Mouse (Mus musculus): ENCODE measurements around the gene Ndufaf3. TPM values are rescaled to one million over a fixed set of nuclear protein-coding genes. Genes with fewer than 3 reads are reported as not detected.

The Ndufaf3 gene
- polyA plus RNA-seq, 1 experiment from 2014 or later = 50.6 TPM

DNA sequence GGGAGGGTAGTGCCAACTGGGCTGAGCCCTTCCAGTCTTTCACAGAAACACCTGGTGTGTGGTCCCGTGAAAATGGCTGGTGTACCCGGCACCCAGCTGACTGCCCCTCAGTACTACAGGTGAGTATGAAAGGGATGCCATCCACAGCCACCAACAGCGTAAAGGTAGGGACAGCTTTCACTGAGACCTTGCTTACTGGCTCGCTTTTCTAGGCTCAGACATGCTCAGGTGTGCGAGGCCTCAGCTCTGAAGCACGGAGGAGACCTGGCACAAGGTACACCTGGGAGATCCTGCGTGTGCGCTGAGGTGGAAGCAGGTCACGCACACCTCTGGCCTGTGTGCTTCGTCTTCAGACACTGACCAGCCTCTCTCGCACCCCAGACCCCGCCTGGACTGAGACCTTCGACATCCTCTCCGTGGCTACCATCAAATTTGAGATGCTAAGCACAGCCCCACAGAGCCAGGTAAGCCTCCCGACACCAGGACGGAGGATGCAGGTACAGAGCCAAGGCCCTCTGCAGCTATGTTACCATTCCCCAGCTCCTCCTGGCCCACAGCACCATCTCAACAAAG, 4.3 kb upstream of the Ndufaf3 start:
- H3K4me2 ChIP-seq = no peak overlapping the region
- ATAC-seq (ENCODE audit: insufficient number of reproducible peaks, insufficient read depth, low FRiP score, low TSS enrichment, low read depth) = no peak
- H3K4me3 ChIP-seq (replicated peaks) = no peak overlapping the region
- H3K9ac ChIP-seq (replicated peaks) = no peak overlapping the region
- H3K9me3 ChIP-seq = no peaks in the 10 kb centered on the region
- peaks cover 59% of the 10 kb centered on the region for H3K36me3 ChIP-seq
- peaks cover 58% of the 10 kb centered on the region for H3K4me1 ChIP-seq (replicated peaks)
- no peak overlapping the region for H3K27ac ChIP-seq
- no peaks in the 10 kb centered on the region for H3K27me3 ChIP-seq
- 92% methylated on average over 16 of the region's 16 CpGs for WGBS

DNA sequence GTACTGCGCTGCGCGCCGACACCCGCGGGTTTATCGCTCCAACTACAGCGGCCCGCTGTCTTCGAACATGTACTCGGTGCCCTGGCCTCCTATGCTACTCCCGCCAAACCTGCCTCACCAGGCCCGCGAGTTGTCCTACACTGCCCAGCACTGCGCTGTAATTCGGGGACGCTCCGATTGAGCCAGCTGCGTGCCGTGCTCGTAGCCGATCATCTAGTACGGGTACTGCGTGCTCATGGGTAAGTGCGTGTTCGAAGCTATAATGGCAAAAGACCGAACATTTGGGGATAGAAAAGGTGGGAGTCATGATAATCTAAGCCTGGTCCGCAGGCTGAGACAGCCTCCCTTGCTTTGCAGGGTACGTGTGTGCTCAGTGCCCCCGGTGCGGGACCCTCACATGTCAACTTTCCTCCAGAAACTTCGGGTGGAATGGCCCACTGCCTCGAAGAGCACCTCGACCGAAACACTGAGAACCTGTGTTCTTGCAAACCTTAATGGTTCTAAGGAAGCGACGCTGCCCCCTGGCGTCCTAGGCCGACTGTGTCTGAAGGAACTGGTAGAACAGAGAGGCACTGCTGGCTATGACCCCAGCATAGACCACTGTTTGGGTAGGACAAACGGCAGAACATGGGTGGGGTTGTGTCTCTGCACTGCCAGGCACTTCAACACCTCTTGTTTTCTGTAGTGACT, 3.1 kb upstream of the Ndufaf3 start:
- H3K9me3 ChIP-seq = no peaks in the 10 kb centered on the region
- H3K27me3 ChIP-seq = no peaks in the 10 kb centered on the region
- ATAC-seq (ENCODE audit: insufficient number of reproducible peaks, insufficient read depth, low FRiP score, low TSS enrichment, low read depth) = 0 out of 2 replicates have a peak, but pooled peaks have one; percentile 1
- WGBS = 2% methylated on average over 40 of the region's 40 CpGs
- H3K4me1 ChIP-seq (replicated peaks) = peaks cover 55% of the 10 kb centered on the region
- H3K36me3 ChIP-seq = peaks cover 55% of the 10 kb centered on the region
- H3K4me3 ChIP-seq (replicated peaks) = peak overlapping the region; percentile 64
- H3K4me2 ChIP-seq = peak overlapping the region; percentile 98
- H3K9ac ChIP-seq (replicated peaks) = peak overlapping the region; percentile 57
- peak overlapping the region; percentile 80 for H3K27ac ChIP-seq

- H3K4me1 ChIP-seq (replicated peaks) = peaks cover 47% of the 10 kb centered on the region
These were observed 2.4 kb upstream of the Ndufaf3 start, which contains the start of gene Dalrd3 for GRCm38 (mm10) chr9:108569381-108570206. Gene Dalrd3, plus strand, starts transcription at chr9:108569886.

GRCm38 (mm10) chr9:108568511-108568921, 1.3 kb upstream of the Ndufaf3 start:
- Histone ChIP-seq H3K9ac (replicated peaks) (no peak overlapping the region), H3K27ac (no peak overlapping the region), H3K36me3 (peaks cover 55% of the 10 kb centered on the region), H3K27me3 (no peaks in the 10 kb centered on the region), H3K9me3 (no peaks in the 10 kb centered on the region), H3K4me2 (peak overlapping the region; percentile 97), H3K4me3 (replicated peaks) (peak overlapping the region; percentile 64), H3K4me1 (replicated peaks) (peaks cover 38% of the 10 kb centered on the region)
- no peak for ATAC-seq (ENCODE audit: insufficient number of reproducible peaks, insufficient read depth, low FRiP score, low TSS enrichment, low read depth)
- WGBS = 77% methylated on average over 17 of the region's 17 CpGs

More at GRCm38 (mm10) chr9:108569381-108570206, 2.4 kb upstream of the Ndufaf3 start, which contains the start of gene Dalrd3:
- H3K9me3 ChIP-seq = no peaks in the 10 kb centered on the region
- WGBS = 7% methylated on average over 42 of the region's 42 CpGs
- H3K27me3 ChIP-seq = no peaks in the 10 kb centered on the region
- H3K4me3 ChIP-seq (replicated peaks) = peak within 1 kb of the TSS; percentile 64
- peak within 1 kb of the TSS; percentile 98 for H3K4me2 ChIP-seq
- peak within 1 kb of the TSS; percentile 80 for H3K27ac ChIP-seq
- peaks cover 55% of the 10 kb centered on the region for H3K36me3 ChIP-seq
- peak within 1 kb of the TSS; percentile 57 for H3K9ac ChIP-seq (replicated peaks)
- ATAC-seq (ENCODE audit: insufficient number of reproducible peaks, insufficient read depth, low FRiP score, low TSS enrichment, low read depth) = peak; percentile 60

DNA sequence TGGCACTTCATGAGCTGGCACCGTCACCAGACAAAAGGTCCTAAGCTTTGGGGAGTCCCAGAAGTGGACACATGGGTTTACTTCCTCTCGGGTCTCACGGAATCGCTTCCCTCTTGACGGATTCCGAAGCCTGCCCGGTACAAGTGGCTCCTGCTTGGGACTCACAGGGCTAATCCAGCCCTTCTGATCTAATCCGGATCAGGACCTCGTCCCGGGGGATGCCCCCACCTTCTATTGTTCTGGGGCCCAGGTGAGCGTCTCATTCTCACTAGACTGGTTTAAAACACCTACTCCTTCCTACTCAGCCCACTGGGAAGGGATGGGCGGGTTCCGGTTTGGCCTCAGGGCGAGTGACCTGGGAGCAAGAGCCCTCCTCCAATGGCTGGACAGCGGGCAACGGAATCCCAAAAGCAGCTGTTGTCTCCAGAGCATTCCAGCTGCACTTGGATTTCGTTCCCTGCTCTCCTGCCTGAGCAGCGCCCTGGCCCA, 741 bp upstream of the Ndufaf3 start:
- WGBS = 11% methylated on average over 18 of the region's 18 CpGs
- Histone ChIP-seq H3K9me3 (no peaks in the 10 kb centered on the region), H3K4me2 (peak overlapping the region; percentile 97), H3K27ac (peak overlapping the region; percentile 91), H3K27me3 (no peaks in the 10 kb centered on the region), H3K9ac (replicated peaks) (peak overlapping the region; percentile 78), H3K4me1 (replicated peaks) (peaks cover 36% of the 10 kb centered on the region), H3K36me3 (peaks cover 55% of the 10 kb centered on the region), H3K4me3 (replicated peaks) (peak overlapping the region; percentile 64)
- no peak for ATAC-seq (ENCODE audit: insufficient number of reproducible peaks, insufficient read depth, low FRiP score, low TSS enrichment, low read depth)

- peaks cover 44% of the 10 kb centered on the region for H3K4me1 ChIP-seq (replicated peaks)
- no peak for ATAC-seq (ENCODE audit: insufficient number of reproducible peaks, insufficient read depth, low FRiP score, low TSS enrichment, low read depth)
These were observed 1.1 kb downstream of the Ndufaf3 start for GRCm38 (mm10) chr9:108565881-108566814.

GRCm38 (mm10) chr9:108564131-108564530, 3.1 kb downstream of the Ndufaf3 start:
- Histone ChIP-seq H3K4me3 (replicated peaks) (no peak overlapping the region), H3K4me2 (no peak overlapping the region), H3K27me3 (no peaks in the 10 kb centered on the region), H3K9ac (replicated peaks) (no peak overlapping the region), H3K36me3 (peaks cover 54% of the 10 kb centered on the region), H3K27ac (no peak overlapping the region), H3K4me1 (replicated peaks) (peaks cover 33% of the 10 kb centered on the region), H3K9me3 (no peaks in the 10 kb centered on the region)
- no peak for ATAC-seq (ENCODE audit: insufficient number of reproducible peaks, insufficient read depth, low FRiP score, low TSS enrichment, low read depth)
- 84% methylated on average over 7 of the region's 7 CpGs for WGBS

More at GRCm38 (mm10) chr9:108565881-108566814, 1.1 kb downstream of the Ndufaf3 start:
- Histone ChIP-seq H3K27ac (peak overlapping the region; percentile 91), H3K4me3 (replicated peaks) (peak overlapping the region; percentile 64), H3K9ac (replicated peaks) (peak overlapping the region; percentile 78), H3K4me2 (peak overlapping the region; percentile 97), H3K9me3 (no peaks in the 10 kb centered on the region), H3K27me3 (no peaks in the 10 kb centered on the region), H3K36me3 (peaks cover 55% of the 10 kb centered on the region)
- 12% methylated on average over 35 of the region's 35 CpGs for WGBS

DNA sequence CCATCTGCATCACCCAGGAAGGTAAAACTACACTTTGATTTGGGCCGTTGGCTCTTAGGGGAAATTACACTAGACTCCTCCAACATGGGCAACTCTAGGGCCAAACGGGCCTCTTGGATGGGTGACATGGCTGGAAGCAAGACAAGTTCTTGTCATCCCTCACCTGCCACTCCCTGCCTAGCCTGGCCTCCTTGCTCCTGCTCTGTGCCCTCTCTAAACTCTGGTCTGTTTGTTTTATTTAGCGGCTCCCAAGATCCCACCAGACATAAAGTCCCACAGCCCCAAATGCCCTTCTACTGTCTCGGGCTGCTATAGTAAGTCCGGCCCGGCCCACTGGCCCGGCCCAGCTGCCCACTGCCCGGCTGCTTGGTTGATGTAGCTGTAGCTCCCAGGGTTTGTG, 3.6 kb downstream of the Ndufaf3 start:
- no peak for ATAC-seq (ENCODE audit: insufficient number of reproducible peaks, insufficient read depth, low FRiP score, low TSS enrichment, low read depth)
- H3K4me2 ChIP-seq = no peak overlapping the region
- H3K36me3 ChIP-seq = peaks cover 58% of the 10 kb centered on the region
- H3K27me3 ChIP-seq = no peaks in the 10 kb centered on the region
- no peaks in the 10 kb centered on the region for H3K9me3 ChIP-seq
- no peak overlapping the region for H3K9ac ChIP-seq (replicated peaks)
- H3K4me3 ChIP-seq (replicated peaks) = no peak overlapping the region
- H3K4me1 ChIP-seq (replicated peaks) = peaks cover 28% of the 10 kb centered on the region
- no peak overlapping the region for H3K27ac ChIP-seq
- WGBS = 91% methylated on average over 8 of the region's 8 CpGs

- WGBS = under 1% methylated on average over 53 of the region's 53 CpGs
- peaks cover 83% of the 10 kb centered on the region for H3K36me3 ChIP-seq
These were observed 6.9 kb downstream of the Ndufaf3 start, which contains the start of gene Impdh2 for GRCm38 (mm10) chr9:108560227-108560841. Gene Impdh2, plus strand, starts transcription at chr9:108560286.

DNA sequence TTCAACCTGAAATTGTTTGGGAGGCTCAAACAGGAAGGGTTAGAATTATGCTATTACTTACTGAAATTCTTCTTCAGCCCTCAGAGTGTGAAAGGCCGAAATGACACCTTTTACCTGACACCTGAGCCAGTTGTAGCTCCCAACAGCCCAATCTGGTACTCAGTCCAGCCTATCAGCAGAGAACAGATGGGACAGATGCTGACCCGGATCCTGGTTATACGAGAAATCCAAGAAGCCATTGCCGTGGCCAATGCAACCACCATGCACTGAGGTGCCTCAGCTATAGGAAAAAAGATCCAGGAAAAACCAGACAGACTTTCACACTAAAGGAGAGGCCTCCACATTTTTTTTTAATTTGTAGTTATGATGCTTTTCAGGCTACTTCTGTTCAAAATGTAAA, 8.1 kb downstream of the Ndufaf3 start:
- Histone ChIP-seq H3K4me1 (replicated peaks) (peaks cover 9% of the 10 kb centered on the region), H3K4me3 (replicated peaks) (no peak overlapping the region), H3K9ac (replicated peaks) (no peak overlapping the region), H3K9me3 (no peaks in the 10 kb centered on the region), H3K36me3 (peaks cover 83% of the 10 kb centered on the region), H3K27ac (0 out of 2 replicates have a peak overlapping the region, but pooled peaks have one; percentile 7), H3K4me2 (no peak overlapping the region), H3K27me3 (no peaks in the 10 kb centered on the region)
- 91% methylated on average over 4 of the region's 4 CpGs for WGBS
- ATAC-seq (ENCODE audit: insufficient number of reproducible peaks, insufficient read depth, low FRiP score, low TSS enrichment, low read depth) = no peak

More at GRCm38 (mm10) chr9:108560227-108560841, 6.9 kb downstream of the Ndufaf3 start, which contains the start of gene Impdh2:
- ATAC-seq (ENCODE audit: insufficient number of reproducible peaks, insufficient read depth, low FRiP score, low TSS enrichment, low read depth) = peak; percentile 96
- Histone ChIP-seq H3K9ac (replicated peaks) (peak within 1 kb of the TSS; percentile 71), H3K27ac (peak within 1 kb of the TSS; percentile 69), H3K9me3 (no peaks in the 10 kb centered on the region), H3K27me3 (no peaks in the 10 kb centered on the region), H3K4me3 (replicated peaks) (peak within 1 kb of the TSS; percentile 55), H3K4me1 (replicated peaks) (peaks cover 9% of the 10 kb centered on the region), H3K4me2 (peak within 1 kb of the TSS; percentile 87)
